Mouse (Mus musculus) v-Abl transformed pro-B cells (cell line): ENCODE data around the gene Ddx59.

ENCODE experiments used
- in situ Hi-C, 2 experiments: fragments of 400-800 bp; cut with MboI; formaldehyde crosslinking; loops; one replicate each; pipeline ENCODE4 v1.15.1; 2025; ENCODE audit not compliant: unreplicated experiment in 2 of 2

The Ddx59 gene

GRCm38 (mm10) chr1:136414798-136415755 is at the start of gene Ddx59:
Ddx59 (plus strand) TSS chr1:136415271.
- in situ Hi-C loops = loop anchor here (5.0 kb wide), 1 partner anchor 68 kb away; the partner anchor contains the start of gene Camsap2 (in 2 of the 2)

GRCm38 (mm10) chr1:136365986-136366385 is 49.1 kb upstream of the Ddx59 start:
- in situ Hi-C loops = no loop called here

DNA sequence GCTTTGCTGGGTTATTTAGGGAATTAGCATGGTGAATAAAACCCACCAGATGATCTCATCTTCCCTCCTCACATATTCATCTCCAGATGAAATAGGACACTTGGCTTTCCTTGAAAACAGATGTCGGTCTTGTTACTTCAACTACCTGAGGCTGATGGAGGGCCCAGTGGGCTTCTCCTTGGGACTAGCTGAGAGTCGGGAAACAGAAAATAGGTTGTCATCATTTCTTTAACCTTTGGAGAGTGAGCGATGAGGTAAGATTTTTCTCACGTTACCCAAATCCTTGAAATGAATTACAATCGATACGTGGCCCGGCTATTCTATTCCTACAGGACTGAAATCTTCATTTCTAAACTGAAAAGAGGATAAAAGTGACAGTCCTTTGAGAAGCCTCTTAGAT is 35.8 kb upstream of the Ddx59 start:
- in situ Hi-C loops = no loop called here

- in situ Hi-C loops = no loop called here
Measured at GRCm38 (mm10) chr1:136380161-136380560, 34.9 kb upstream of the Ddx59 start.

DNA sequence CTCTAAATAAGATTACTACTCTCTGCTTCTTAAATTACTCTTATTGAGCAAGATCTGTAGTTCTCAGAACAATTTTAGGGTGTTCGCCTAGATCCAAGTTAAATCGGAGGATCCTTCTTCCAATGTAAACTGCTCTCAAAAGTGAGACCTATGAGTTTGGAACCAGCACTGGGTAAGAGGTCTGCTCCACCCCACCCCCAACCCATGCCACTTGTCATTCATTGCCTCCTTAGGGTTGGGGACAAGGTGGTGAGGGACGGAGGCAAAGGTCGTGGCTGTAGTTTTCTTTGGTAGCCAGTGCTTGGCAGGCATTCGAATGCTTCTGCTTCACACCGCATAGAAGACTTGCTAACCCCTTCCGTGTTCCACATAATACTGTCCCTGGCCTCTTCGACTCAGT is 34.5 kb upstream of the Ddx59 start:
- in situ Hi-C loops = no loop called here

- in situ Hi-C loops = no loop called here
Measured at GRCm38 (mm10) chr1:136381169-136381568, 33.9 kb upstream of the Ddx59 start.

GRCm38 (mm10) chr1:136381583-136381982 is 33.5 kb upstream of the Ddx59 start:
- in situ Hi-C loops = no loop called here

- in situ Hi-C loops = no loop called here
Measured at GRCm38 (mm10) chr1:136386914-136387313, 28.2 kb upstream of the Ddx59 start.

GRCm38 (mm10) chr1:136394506-136394905 is 20.6 kb upstream of the Ddx59 start:
- in situ Hi-C loops = no loop called here

DNA sequence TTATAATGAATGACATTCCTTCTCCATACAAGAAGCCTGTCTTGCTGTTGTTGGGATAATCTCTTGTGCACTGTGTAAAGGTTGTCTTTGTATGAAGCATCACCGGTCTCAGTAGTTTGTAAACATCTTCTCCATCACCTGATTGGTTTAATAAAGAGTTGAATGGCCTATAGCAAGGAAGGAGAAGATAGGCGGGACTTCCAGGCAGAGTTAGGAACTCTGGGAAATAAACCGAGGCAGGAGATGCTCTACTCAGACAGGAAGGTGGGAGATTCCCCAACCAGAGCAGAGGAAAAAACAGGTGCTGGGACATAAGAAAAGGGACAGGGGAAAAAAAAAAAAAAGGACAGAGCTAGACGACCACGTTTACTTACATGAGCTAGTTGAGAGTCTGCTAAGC is 20.0 kb upstream of the Ddx59 start:
- in situ Hi-C loops = no loop called here

- in situ Hi-C loops = no loop called here
Measured at GRCm38 (mm10) chr1:136401281-136401680, 13.8 kb upstream of the Ddx59 start.

GRCm38 (mm10) chr1:136409631-136410030 is 5.4 kb upstream of the Ddx59 start:
- in situ Hi-C loops = loop anchor here (5.0 kb wide), 1 partner anchor 62 kb away; the partner anchor contains the start of gene Camsap2 (in 2 of the 2)

DNA sequence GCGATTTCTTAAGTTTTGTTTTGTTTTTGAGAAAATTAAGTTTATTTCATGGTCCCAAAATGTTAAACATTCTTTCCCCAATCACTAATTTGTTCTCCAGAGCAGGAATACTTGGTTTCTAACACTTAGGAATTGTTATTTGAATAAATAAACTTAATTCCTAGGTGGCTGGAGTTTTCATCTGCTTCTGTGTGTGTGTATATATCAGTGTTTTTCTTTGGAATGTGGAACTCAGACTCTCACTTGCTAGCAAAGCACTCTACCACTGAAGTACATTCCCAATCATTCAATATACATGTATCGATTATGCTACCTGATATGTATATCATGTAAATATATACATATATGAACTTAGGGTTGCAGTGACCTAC is 670 bp downstream of the Ddx59 start:
- in situ Hi-C loops = no loop called here

GRCm38 (mm10) chr1:136418393-136418792 is 3.3 kb downstream of the Ddx59 start:
- in situ Hi-C loops = no loop called here

DNA sequence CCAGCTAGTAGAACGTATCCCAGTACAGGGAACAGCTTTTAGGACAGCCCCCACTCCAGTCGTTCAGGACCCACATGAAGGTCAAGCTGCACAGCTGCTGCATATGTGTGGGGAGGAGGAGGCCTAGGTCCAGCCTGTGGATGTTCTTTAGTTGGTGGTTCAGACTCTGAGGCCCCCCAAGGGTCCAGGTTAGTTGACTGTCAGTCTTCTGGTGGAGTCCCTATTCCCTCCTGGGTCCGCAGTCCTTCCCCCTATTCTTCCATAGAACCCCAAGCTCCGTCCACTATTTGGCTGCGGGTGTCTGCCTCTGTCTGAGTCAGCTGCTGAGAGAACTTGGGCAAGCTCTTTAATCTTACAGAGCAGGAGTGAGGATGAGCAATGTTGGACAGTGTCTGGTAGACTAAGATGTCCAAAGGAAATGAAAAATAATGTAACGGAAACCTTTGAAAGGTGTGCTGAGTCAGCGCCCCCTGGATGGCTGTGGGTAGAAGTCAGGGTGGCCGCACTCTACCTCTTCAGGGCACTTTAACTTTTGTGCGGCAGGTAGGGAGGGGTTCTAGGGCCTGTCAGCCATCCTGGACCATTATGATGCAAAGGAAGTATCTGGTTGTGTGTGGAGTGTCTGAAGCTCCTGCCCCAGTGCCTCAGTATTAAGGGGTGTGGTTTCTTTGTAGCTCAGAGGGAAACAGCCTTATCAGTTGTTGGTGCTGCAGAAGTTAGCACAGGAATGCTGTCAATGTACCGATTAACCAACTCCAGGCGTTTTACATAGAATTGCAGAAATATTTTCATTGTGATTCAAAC is 12.3 kb downstream of the Ddx59 start:
- in situ Hi-C loops = no loop called here

GRCm38 (mm10) chr1:136428981-136429380 is 13.9 kb downstream of the Ddx59 start:
- in situ Hi-C loops = no loop called here

DNA sequence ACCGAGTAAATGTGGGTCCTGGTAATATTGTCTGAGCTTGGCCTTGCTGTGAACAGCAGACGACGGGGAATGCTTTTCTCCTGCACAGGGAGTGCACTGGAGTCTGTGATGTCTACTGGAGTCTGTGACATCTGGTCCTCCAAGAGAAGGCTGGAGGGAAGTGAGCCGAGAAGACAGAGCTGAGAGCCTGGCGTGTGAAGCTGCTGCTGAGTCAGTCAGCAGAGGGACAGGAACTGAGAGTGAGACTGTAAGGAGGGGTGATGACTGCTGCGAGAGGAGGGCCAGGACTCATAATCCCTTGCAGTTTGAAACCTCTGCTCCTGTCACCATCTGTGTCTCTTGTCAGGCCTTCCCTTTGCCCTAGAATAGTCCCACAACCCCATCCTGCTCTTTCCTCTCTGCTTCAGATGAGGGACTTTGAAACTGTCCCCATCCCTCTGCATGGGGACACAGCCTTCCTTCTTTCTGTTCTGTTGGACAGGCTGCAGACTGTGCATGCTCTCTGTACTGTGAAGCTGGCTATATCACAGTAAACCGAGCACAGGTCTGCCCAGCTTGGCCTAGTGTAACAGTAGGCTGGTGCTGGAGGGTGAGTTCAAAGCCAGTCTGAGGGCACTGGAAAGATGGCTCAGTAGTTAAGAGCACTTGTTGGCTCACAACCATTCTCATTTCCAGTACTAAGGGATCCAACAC is 15.2 kb downstream of the Ddx59 start:
- in situ Hi-C loops = no loop called here

DNA sequence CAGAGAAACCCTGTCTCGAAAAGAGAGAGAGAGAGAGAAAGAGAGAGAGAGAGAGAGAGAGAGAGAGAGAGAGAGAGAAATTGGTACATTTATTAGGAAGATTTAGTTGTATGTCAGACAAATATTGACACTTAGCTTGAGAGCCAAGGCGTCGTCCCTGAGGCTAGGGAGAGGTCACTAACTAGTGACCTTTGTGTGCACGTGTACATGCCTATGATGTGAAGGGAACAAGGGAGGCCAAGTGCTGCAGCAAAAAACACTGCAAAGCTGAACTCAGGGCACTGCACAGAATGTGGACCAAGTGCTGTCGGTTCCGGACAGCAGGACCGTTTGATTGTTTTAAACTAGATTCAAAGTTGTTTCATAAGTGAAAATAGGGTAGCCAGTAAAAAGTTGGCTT is 25.7 kb downstream of the Ddx59 start:
- in situ Hi-C loops = no loop called here

GRCm38 (mm10) chr1:136442809-136443208 is 27.7 kb downstream of the Ddx59 start:
- in situ Hi-C loops = no loop called here

GRCm38 (mm10) chr1:136444555-136445255 is 29.6 kb downstream of the Ddx59 start:
- in situ Hi-C loops = no loop called here
